Mouse (Mus musculus) MN1 (cell line): Measurements from ENCODE around the gene Marc2.

Experiments used
- DNase-seq: peaks from one replicate; pipeline ENCODE4 v3.0.0-alpha.2; 2016; ENCODE audit warnings: low spot score

The Marc2 gene

DNA sequence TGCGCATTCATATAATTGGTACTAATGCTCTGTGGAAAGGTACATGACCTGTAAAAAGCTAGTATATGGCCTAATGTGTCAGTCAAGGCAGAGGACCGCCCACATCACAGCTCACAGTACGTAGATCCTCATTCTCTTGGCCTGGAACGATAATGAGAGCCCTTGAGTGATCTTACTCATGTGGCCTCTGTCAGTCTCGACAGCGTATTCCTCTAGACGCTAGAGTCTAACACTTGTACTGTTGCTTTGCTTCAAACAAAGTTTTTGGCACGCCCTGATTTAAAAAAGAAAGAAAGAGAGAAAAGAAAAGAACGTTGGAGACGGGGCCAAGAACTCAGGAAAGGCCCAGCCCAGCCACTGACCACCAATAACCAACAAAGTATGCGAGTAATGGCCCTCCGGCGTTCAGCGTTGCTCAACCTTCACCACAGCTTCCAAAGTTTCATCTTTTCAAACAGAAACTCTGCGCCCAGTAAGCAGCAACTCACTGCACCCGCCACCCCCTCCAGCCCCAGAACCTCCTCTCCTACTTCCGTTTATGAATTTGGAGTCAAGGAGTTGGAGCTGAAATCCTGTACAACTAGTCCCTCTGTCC, 37.7 kb downstream of the Marc2 start:
- DNase-seq, result no peak

GRCm38 (mm10) chr1:184807627-184808417, 38.4 kb downstream of the Marc2 start:
- no peak for DNase-seq

- no peak for DNase-seq
Measured at GRCm38 (mm10) chr1:184807123-184807522, 39.1 kb downstream of the Marc2 start.

DNA sequence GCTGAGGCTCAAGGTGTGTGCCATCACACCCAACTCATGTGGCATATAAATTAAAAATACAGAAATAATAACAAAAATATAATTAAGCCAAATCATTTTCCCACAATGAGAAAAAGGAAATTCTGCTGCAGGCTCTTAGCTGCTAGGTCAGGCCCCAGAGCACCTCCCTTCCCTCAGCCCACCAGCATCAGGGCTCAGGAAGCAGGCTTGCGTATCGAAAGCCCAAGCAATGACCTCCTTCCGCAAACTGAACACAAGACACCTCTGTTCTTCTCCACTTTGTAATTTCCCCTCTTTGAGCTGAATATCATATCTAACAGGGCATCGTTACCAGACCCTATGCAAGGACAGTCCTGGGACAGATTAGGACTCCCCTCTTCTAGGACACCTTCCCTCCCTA, 40.5 kb downstream of the Marc2 start:
- DNase-seq, result no peak

DNA sequence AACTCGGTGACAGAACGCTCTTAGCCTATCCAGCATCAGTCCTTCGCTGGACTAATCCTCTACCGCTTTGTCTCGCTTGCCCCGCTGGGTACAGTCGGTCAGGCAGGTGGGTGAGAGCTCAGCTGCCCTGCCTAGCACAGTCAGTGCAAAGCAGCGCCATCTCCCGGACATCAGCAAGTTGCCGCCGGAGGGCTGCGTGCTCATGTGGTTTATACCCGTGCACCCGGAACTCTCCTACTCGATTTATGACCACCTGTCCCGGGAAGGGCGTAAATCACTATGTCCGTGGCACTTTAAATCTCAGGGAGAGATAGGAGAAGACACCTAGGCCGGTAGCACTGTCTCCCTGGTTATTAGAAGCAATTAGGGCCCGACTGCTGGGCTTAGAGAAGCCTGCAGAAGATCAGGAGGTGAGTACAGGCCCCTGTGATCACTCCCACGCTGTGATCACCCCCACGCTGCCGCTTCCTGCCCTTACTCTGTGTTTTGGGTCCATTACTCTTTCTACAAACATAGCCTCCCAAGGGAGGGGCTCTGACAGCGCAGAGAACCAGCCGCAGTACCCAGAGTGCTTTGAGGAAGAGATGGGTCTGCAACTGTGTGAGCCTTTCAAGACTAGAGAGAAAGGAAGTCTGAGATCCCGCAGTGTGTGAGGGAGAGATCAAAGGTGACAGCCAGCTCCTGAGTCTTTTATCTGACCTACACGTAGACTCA, 52.9 kb downstream of the Marc2 start:
- DNase-seq, result peak; percentile 32

- peak; percentile 39 for DNase-seq
Measured at GRCm38 (mm10) chr1:184791109-184791508, 55.1 kb downstream of the Marc2 start.

GRCm38 (mm10) chr1:184786376-184787151, 59.7 kb downstream of the Marc2 start:
- no peak for DNase-seq

DNA sequence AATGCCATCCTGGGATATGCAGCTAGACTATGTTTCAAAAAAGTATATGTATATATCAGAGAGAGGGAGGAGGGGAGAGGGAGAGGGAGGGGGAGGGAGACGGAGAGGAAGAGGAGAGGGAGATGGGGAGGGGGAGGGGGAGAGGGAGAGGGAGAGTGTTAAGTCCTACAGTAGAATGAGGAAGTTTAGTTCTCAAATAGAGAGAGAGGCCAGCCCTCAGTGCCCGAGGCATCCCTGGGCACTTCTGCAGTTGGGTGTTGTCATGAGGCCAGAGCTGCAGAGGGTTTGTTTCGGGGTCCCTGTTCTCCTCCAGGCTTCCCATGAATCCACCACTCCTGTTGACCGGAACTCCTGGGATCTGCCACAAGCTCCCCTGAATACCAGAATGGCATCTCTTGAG, 62.6 kb downstream of the Marc2 start:
- no peak for DNase-seq

GRCm38 (mm10) chr1:184782161-184782513, 64.1 kb downstream of the Marc2 start:
- peak; percentile 93 for DNase-seq

- peak; percentile 9 for DNase-seq
Measured at GRCm38 (mm10) chr1:184781286-184782160, 64.7 kb downstream of the Marc2 start.

GRCm38 (mm10) chr1:184778157-184778556, 68.1 kb downstream of the Marc2 start:
- no peak for DNase-seq

GRCm38 (mm10) chr1:184777061-184777795, 69.0 kb downstream of the Marc2 start:
- no peak for DNase-seq

DNA sequence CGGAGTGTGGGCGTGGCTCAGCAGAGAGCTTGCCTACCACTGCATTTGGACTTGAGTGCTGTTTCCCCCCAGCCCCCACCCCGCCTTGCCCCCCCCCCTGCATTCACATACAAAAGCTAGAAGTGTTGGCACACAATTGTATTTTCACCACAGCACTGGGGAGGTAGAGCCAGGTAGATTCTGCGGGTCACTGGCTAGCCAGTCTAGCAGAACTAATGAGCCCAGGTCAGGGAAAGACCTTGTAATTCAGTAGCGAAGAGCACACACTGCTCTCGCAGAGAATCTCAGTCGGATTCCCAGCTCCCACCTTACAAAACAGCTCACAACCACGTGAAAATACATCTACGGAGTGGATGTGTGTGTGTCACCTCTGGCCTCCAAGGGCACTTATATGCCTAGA, 71.0 kb downstream of the Marc2 start:
- DNase-seq, result no peak

DNA sequence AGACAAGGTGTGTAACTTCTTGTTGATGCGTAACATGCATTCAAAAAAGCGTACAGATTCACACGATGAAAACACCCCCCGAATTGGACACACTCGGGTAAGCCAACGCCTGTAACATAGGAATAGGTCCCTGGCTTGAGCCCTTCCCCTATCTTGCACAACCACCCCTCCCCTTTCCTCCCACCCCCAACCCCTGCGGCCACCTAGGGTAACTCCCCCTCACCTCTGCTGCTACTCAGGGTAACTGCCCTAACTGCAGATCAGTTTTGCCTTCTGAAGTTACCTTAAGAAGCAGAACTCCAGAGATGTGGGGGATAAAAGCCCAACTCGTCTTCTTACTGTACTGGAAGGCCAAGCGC, 74.4 kb downstream of the Marc2 start:
- no peak for DNase-seq

- DNase-seq, result peak; percentile 68
Measured at GRCm38 (mm10) chr1:184771202-184771890, 74.9 kb downstream of the Marc2 start.

GRCm38 (mm10) chr1:184763866-184764265, 82.4 kb downstream of the Marc2 start:
- DNase-seq, result no peak
